8 mouse cellular contexts compared by ENCODE assay signal in the genomic region with DNA sequence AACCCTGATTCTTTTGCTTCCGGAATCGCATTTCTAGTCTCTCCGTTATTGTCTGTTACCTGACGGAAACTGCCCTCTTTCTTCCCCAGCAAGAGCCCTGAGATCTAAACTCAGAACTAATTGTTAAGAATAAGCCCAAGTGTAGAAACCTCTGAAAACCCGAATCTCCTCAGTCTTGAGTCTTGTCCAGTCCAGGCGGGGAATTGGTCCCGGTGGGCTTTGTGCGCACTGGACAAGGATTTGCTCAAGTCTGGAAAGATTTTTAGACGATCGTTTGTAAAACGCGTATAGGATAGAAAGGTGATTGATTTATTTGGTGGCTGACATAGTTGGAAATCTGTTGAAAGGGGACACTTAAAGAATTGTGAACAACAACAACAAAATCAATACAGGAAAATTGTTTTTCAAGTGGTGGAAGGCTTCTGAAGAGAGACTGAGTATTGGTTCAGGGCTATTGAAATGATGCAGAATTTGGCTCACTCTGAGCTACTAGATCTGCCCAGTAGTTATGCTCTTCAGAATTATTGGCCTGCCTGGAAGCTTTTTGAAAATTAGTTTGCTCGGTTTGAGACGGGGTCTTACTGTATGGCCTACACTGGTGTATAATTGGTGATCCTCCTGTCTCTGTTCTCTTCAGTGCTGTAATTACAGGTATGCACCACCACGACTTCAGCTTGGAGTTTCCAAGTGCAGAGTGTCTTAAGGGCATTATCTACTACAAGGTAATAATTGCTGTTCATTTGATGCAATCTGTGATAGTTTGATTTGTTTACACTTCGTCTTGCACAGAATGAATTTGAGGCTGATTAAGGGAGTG. TPM values are rescaled to one million over a fixed set of nuclear protein-coding genes. Genes with fewer than 3 reads are reported as not detected.
DNase-seq lines count a peak whose midpoint lies in the region; ATAC-seq and TF ChIP-seq lines count a peak whose summit lies in the region.

No protein-coding gene starts in this region.

- peaks cover 5% of the 10 kb centered on the region; the same call in 1 of the 2 replicates for H3K36me3 ChIP-seq in heart, embryonic 11.5 days (ENCODE audit: control insufficient read depth, insufficient read depth, low read length)
- peaks cover 15% of the 10 kb centered on the region for H3K36me3 ChIP-seq in E14TG2a.4 (ENCODE audit: insufficient read depth, low read length)
- peaks cover 28% of the 10 kb centered on the region for H3K36me3 ChIP-seq in limb, embryonic 13.5 days

- TF ChIP-seq CTCF in E14TG2a.4 (conservative IDR thresholded peaks at IDR 0.05; ENCODE audit: low read length) = no peak

- H3K27ac ChIP-seq in heart, embryonic 11.5 days (ENCODE audit: low read depth, low read length) = peak overlapping the region; percentile 92
- peak overlapping the region; percentile 95 for H3K27ac ChIP-seq in limb, embryonic 13.5 days

- peak overlapping the region; percentile 71 for H3K4me2 ChIP-seq in heart, embryonic 11.5 days
- peak overlapping the region; percentile 74 for H3K4me2 ChIP-seq in limb, embryonic 13.5 days (replicated peaks)

- peaks cover 3% of the 10 kb centered on the region; the same call in 1 of the 2 replicates for H3K4me1 ChIP-seq in heart, embryonic 11.5 days (ENCODE audit: control insufficient read depth, insufficient read depth, low read length)
- peaks cover 39% of the 10 kb centered on the region for H3K4me1 ChIP-seq in E14TG2a.4 (replicated peaks; ENCODE audit: low read depth, low read length)
- peaks cover 13% of the 10 kb centered on the region for H3K4me1 ChIP-seq in limb, embryonic 13.5 days

- H3K9me3 ChIP-seq in heart, embryonic 11.5 days (replicated peaks; ENCODE audit: control insufficient read depth, low read length) = no peaks in the 10 kb centered on the region
- H3K9me3 ChIP-seq in E14TG2a.4 (ENCODE audit: low read length) = no peaks in the 10 kb centered on the region
- no peaks in the 10 kb centered on the region for H3K9me3 ChIP-seq in limb, embryonic 13.5 days

- WGBS in heart, embryonic 11.5 days (ENCODE audit: insufficient replicate concordance) = 12% methylated on average over 16 of the region's 16 CpGs
- WGBS in limb, embryonic 13.5 days = 5% methylated on average over 16 of the region's 16 CpGs

- peak overlapping the region; percentile 91 for H3K9ac ChIP-seq in heart, embryonic 11.5 days (ENCODE audit: low read depth, low read length)
- H3K9ac ChIP-seq in limb, embryonic 13.5 days = peak overlapping the region; percentile 82

- DNase-seq in heart, postnatal 4 days = no peak
- DNase-seq in retina, postnatal 1 day = peak; percentile 15
- no peak for DNase-seq in frontal cortex, adult 2 months (ENCODE audit: extremely low spot score in 1 of 2, low spot score in 1 of 2)
- no peak for DNase-seq in kidney, postnatal 14 days

- H3K4me3 ChIP-seq in heart, embryonic 11.5 days (ENCODE audit: low read depth, low read length) = peak overlapping the region; percentile 83
- peak overlapping the region; percentile 89 for H3K4me3 ChIP-seq in E14TG2a.4 (replicated peaks; ENCODE audit: low read length)
- H3K4me3 ChIP-seq in limb, embryonic 13.5 days = peak overlapping the region; percentile 69

- ATAC-seq in heart, embryonic 11.5 days (replicated peaks; ENCODE audit: insufficient number of reproducible peaks, low FRiP score, low TSS enrichment) = no peak
- ATAC-seq in erythroid progenitor cell, adult 5-6 weeks (replicated peaks; ENCODE audit: low FRiP score, poor library complexity, severe bottlenecking) = peak; percentile 39; the same call in 1 of the 2 replicates
- ATAC-seq in limb, embryonic 13.5 days (ENCODE audit: low FRiP score, low read depth) = peak; percentile 30; the same call in 1 of the 2 replicates

- no peaks in the 10 kb centered on the region for H3K27me3 ChIP-seq in heart, embryonic 11.5 days (ENCODE audit: control insufficient read depth, insufficient read depth, low read length)
- no peaks in the 10 kb centered on the region for H3K27me3 ChIP-seq in E14TG2a.4 (ENCODE audit: insufficient read depth, low read length)
- no peaks in the 10 kb centered on the region for H3K27me3 ChIP-seq in limb, embryonic 13.5 days

RNA-seq across cellular contexts. Expression of a gene that starts 0.7 kb away (rescaled TPM):
- polyA plus RNA-seq in heart, embryonic 11.5 days (2014; fragmentation: Nextera tagmentation; extraction: Ambion mirVana) = 45.7 and 48.5 TPM in 2 replicates
- 10 to 100 TPM; 20.8 to 22.7 TPM for total RNA-seq in heart, postnatal 4 days (2021)
- total RNA-seq in erythroid progenitor cell, adult 5-6 weeks (2015; ENCODE audit: low replicate concordance) = 14.7 and 16.6 TPM in 2 replicates
- total RNA-seq in erythroid progenitor cell, adult 5-6 weeks (2017; ENCODE audit: low replicate concordance) = 5.7 and 12.6 TPM in 2 replicates
- 76.5 and 77.3 TPM in 2 replicates for polyA plus RNA-seq in limb, embryonic 13.5 days (2015; fragmentation: Nextera tagmentation; extraction: Ambion mirVana)
- polyA plus RNA-seq in frontal cortex, adult 2 months (2012; rRNA removed) = 18.0 and 21.2 TPM in 2 replicates

RNA-seq across cellular contexts. Expression of a gene that starts 32.5 kb away (rescaled TPM):
- 13.0 and 18.1 TPM in 2 replicates for polyA plus RNA-seq in heart, embryonic 11.5 days (2014; fragmentation: Nextera tagmentation; extraction: Ambion mirVana)
- 10 to 100 TPM; 22.6 to 25.0 TPM for total RNA-seq in heart, postnatal 4 days (2021)
- 12.6 and 20.5 TPM in 2 replicates for total RNA-seq in erythroid progenitor cell, adult 5-6 weeks (2015; ENCODE audit: low replicate concordance)
- 14.4 and 16.7 TPM in 2 replicates for total RNA-seq in erythroid progenitor cell, adult 5-6 weeks (2017; ENCODE audit: low replicate concordance)
- polyA plus RNA-seq in limb, embryonic 13.5 days (2015; fragmentation: Nextera tagmentation; extraction: Ambion mirVana) = 20.1 and 22.4 TPM in 2 replicates
- polyA plus RNA-seq in frontal cortex, adult 2 months (2012; rRNA removed) = 14.8 and 16.3 TPM in 2 replicates

RNA-seq across cellular contexts. Expression of a gene that starts 38.1 kb away (rescaled TPM):
- polyA plus RNA-seq in heart, embryonic 11.5 days (2014; fragmentation: Nextera tagmentation; extraction: Ambion mirVana) = 8.0 and 10.0 TPM in 2 replicates
- total RNA-seq in heart, postnatal 4 days (2021) = 10 to 100 TPM in 1 of 2 experiments, 1 to 10 TPM in 1; 7.6 to 10.6 TPM
- total RNA-seq in erythroid progenitor cell, adult 5-6 weeks (2015; ENCODE audit: low replicate concordance) = 3.4 and 8.6 TPM in 2 replicates
- 2.0 and 4.1 TPM in 2 replicates for total RNA-seq in erythroid progenitor cell, adult 5-6 weeks (2017; ENCODE audit: low replicate concordance)
- polyA plus RNA-seq in limb, embryonic 13.5 days (2015; fragmentation: Nextera tagmentation; extraction: Ambion mirVana) = 20.3 and 23.8 TPM in 2 replicates
- polyA plus RNA-seq in frontal cortex, adult 2 months (2012; rRNA removed) = 3.7 and 6.0 TPM in 2 replicates

RNA-seq across cellular contexts. Expression of a gene that starts 43.5 kb away (rescaled TPM):
- 253 and 277 TPM in 2 replicates for polyA plus RNA-seq in heart, embryonic 11.5 days (2014; fragmentation: Nextera tagmentation; extraction: Ambion mirVana)
- total RNA-seq in heart, postnatal 4 days (2021) = 100 to 1,000 TPM; 134 to 143 TPM
- 34.2 and 54.1 TPM in 2 replicates for total RNA-seq in erythroid progenitor cell, adult 5-6 weeks (2015; ENCODE audit: low replicate concordance)
- total RNA-seq in erythroid progenitor cell, adult 5-6 weeks (2017; ENCODE audit: low replicate concordance) = 10.1 and 22.2 TPM in 2 replicates
- polyA plus RNA-seq in limb, embryonic 13.5 days (2015; fragmentation: Nextera tagmentation; extraction: Ambion mirVana) = 362 and 367 TPM in 2 replicates
- 126 and 149 TPM in 2 replicates for polyA plus RNA-seq in frontal cortex, adult 2 months (2012; rRNA removed)

RNA-seq across cellular contexts. Expression of a gene that starts 54.4 kb away (rescaled TPM):
- polyA plus RNA-seq in heart, embryonic 11.5 days (2014; fragmentation: Nextera tagmentation; extraction: Ambion mirVana) = 10.2 TPM in 2 replicates
- 10 to 100 TPM; 14.0 to 16.7 TPM for total RNA-seq in heart, postnatal 4 days (2021)
- 9.6 and 16.2 TPM in 2 replicates for total RNA-seq in erythroid progenitor cell, adult 5-6 weeks (2015; ENCODE audit: low replicate concordance)
- 18.1 and 19.4 TPM in 2 replicates for total RNA-seq in erythroid progenitor cell, adult 5-6 weeks (2017; ENCODE audit: low replicate concordance)
- polyA plus RNA-seq in limb, embryonic 13.5 days (2015; fragmentation: Nextera tagmentation; extraction: Ambion mirVana) = 32.2 and 35.8 TPM in 2 replicates
- polyA plus RNA-seq in frontal cortex, adult 2 months (2012; rRNA removed) = 26.1 and 29.6 TPM in 2 replicates
